Mouse (Mus musculus): ENCODE results near the gene LTO1. TPM values are rescaled to one million over a fixed set of nuclear protein-coding genes. Genes with fewer than 3 reads are reported as not detected.
"Not testable (repeated sequence)": the region's sequence is repeated elsewhere in the genome, so short reads cannot be mapped to it uniquely, and the experiment has no call there.

Gene LTO1
- polyA plus RNA-seq, 1 experiment from 2014 or later: 24.2 TPM

- Histone ChIP-seq H3K4me3 (replicated peaks) (no peak overlapping the region), H3K27me3 (replicated peaks) (peaks cover 46% of the 10 kb centered on the region), H3K4me2 (no peak overlapping the region), H3K36me3 (no peaks in the 10 kb centered on the region), H3K27ac (no peak overlapping the region), H3K4me1 (peaks cover 21% of the 10 kb centered on the region), H3K9me3 (no peaks in the 10 kb centered on the region), H3K9ac (no peak overlapping the region)
- WGBS: 55% methylated on average over 6 of the region's 6 CpGs
- no peak for ATAC-seq (ENCODE audit: insufficient read depth, low FRiP score, low read depth)
Measured at GRCm38 (mm10) chr7:144892322-144892721, 22.6 kb upstream of the LTO1 start.

GRCm38 (mm10) chr7:144894191-144894590 is 20.7 kb upstream of the LTO1 start:
- ATAC-seq (ENCODE audit: insufficient read depth, low FRiP score, low read depth): no peak
- Histone ChIP-seq H3K9ac (no peak overlapping the region), H3K36me3 (no peaks in the 10 kb centered on the region), H3K4me2 (no peak overlapping the region), H3K4me3 (replicated peaks) (no peak overlapping the region), H3K4me1 (peaks cover 21% of the 10 kb centered on the region), H3K9me3 (no peaks in the 10 kb centered on the region), H3K27ac (no peak overlapping the region), H3K27me3 (replicated peaks) (peaks cover 56% of the 10 kb centered on the region)
- 7% methylated on average over 5 of the region's 5 CpGs for WGBS

GRCm38 (mm10) chr7:144894706-144895105 is 20.2 kb upstream of the LTO1 start:
- Histone ChIP-seq H3K27me3 (replicated peaks) (peaks cover 56% of the 10 kb centered on the region), H3K27ac (no peak overlapping the region), H3K4me2 (0 out of 2 replicates have a peak overlapping the region, but pooled peaks have one; percentile 95), H3K36me3 (no peaks in the 10 kb centered on the region), H3K4me1 (peaks cover 21% of the 10 kb centered on the region), H3K4me3 (replicated peaks) (0 out of 2 replicates have a peak overlapping the region, but pooled peaks have one; percentile 49), H3K9ac (no peak overlapping the region), H3K9me3 (no peaks in the 10 kb centered on the region)
- ATAC-seq (ENCODE audit: insufficient read depth, low FRiP score, low read depth): no peak
- WGBS: 7% methylated on average over 4 of the region's 4 CpGs

GRCm38 (mm10) chr7:144895305-144896111 is 19.4 kb upstream of the LTO1 start:
- Histone ChIP-seq H3K4me3 (replicated peaks) (peak overlapping the region; percentile 49), H3K9ac (no peak overlapping the region), H3K36me3 (no peaks in the 10 kb centered on the region), H3K27ac (no peak overlapping the region), H3K9me3 (no peaks in the 10 kb centered on the region), H3K4me2 (peak overlapping the region; percentile 95), H3K27me3 (replicated peaks) (peaks cover 58% of the 10 kb centered on the region), H3K4me1 (peaks cover 21% of the 10 kb centered on the region)
- WGBS: 1% methylated on average over 37 of the region's 37 CpGs
- peak; percentile 53; the same call in 1 of the 2 replicates for ATAC-seq (ENCODE audit: insufficient read depth, low FRiP score, low read depth)

- peaks cover 21% of the 10 kb centered on the region for H3K4me1 ChIP-seq
- 1% methylated on average over 65 of the region's 65 CpGs for whole genome bisulfite sequencing
- H3K4me3 ChIP-seq (replicated peaks): peak within 1 kb of the TSS; percentile 49
- H3K9ac ChIP-seq: no peak within 1 kb of the TSS
- H3K9me3 ChIP-seq: no peaks in the 10 kb centered on the region
- peak within 1 kb of the TSS; percentile 95 for H3K4me2 ChIP-seq
- H3K27ac ChIP-seq: no peak within 1 kb of the TSS
- H3K27me3 ChIP-seq (replicated peaks): peaks cover 59% of the 10 kb centered on the region
- no peaks in the 10 kb centered on the region for H3K36me3 ChIP-seq
- 0 out of 2 replicates have a peak, but pooled peaks have one; percentile 14 for ATAC-seq (ENCODE audit: insufficient read depth, low FRiP score, low read depth)
Measured at GRCm38 (mm10) chr7:144896294-144897218, 18.3 kb upstream of the LTO1 start, which contains the start of gene Fgf15. Gene Fgf15 (plus strand): TSS chr7:144896531.

- Histone ChIP-seq H3K27me3 (replicated peaks) (peaks cover 59% of the 10 kb centered on the region), H3K4me1 (peaks cover 21% of the 10 kb centered on the region), H3K4me3 (replicated peaks) (no peak overlapping the region), H3K36me3 (no peaks in the 10 kb centered on the region), H3K4me2 (no peak overlapping the region), H3K9ac (no peak overlapping the region), H3K9me3 (no peaks in the 10 kb centered on the region), H3K27ac (no peak overlapping the region)
- 65% methylated on average over 6 of the region's 6 CpGs for WGBS
- ATAC-seq (ENCODE audit: insufficient read depth, low FRiP score, low read depth): no peak
Measured at GRCm38 (mm10) chr7:144898506-144898905, 16.4 kb upstream of the LTO1 start.

- H3K4me1 ChIP-seq; H3K9me3 ChIP-seq; H3K36me3 ChIP-seq; H3K4me2 ChIP-seq; H3K27me3 ChIP-seq (replicated peaks); H3K4me3 ChIP-seq (replicated peaks); ATAC-seq (ENCODE audit: insufficient read depth, low FRiP score, low read depth); H3K27ac ChIP-seq; H3K9ac ChIP-seq: not testable (repeated sequence)
- 90% methylated on average over 3 of the region's 3 CpGs for WGBS
Measured at GRCm38 (mm10) chr7:144905514-144905913, 9.4 kb upstream of the LTO1 start.

GRCm38 (mm10) chr7:144906708-144907397 is 8.0 kb upstream of the LTO1 start:
- no peaks in the 10 kb centered on the region for H3K9me3 ChIP-seq
- 0 out of 2 replicates have a peak, but pooled peaks cover 4% of the 10 kb centered on the region for H3K27me3 ChIP-seq (replicated peaks)
- H3K9ac ChIP-seq: no peak overlapping the region
- no peak overlapping the region for H3K27ac ChIP-seq
- ATAC-seq (ENCODE audit: insufficient read depth, low FRiP score, low read depth): peak; percentile 10; the same call in 1 of the 2 replicates
- no peaks in the 10 kb centered on the region for H3K36me3 ChIP-seq
- 10% methylated on average over 28 of the region's 28 CpGs for WGBS
- 0 out of 2 replicates have a peak, but pooled peaks cover 7% of the 10 kb centered on the region for H3K4me1 ChIP-seq
- H3K4me2 ChIP-seq: peak overlapping the region; percentile 43
- H3K4me3 ChIP-seq (replicated peaks): peak overlapping the region; percentile 7; the same call in 1 of the 2 replicates

GRCm38 (mm10) chr7:144907793-144908192 is 7.1 kb upstream of the LTO1 start:
- 11% methylated on average over 8 of the region's 8 CpGs for WGBS
- ATAC-seq (ENCODE audit: insufficient read depth, low FRiP score, low read depth): no peak

GRCm38 (mm10) chr7:144908705-144909104 is 6.2 kb upstream of the LTO1 start:
- 32% methylated on average over 7 of the region's 7 CpGs for WGBS

More at GRCm38 (mm10) chr7:144907793-144908192, 7.1 kb upstream of the LTO1 start:
- Histone ChIP-seq H3K9me3 (no peaks in the 10 kb centered on the region), H3K4me3 (replicated peaks) (no peak overlapping the region), H3K4me1 (0 out of 2 replicates have a peak, but pooled peaks cover 7% of the 10 kb centered on the region), H3K27me3 (replicated peaks) (0 out of 2 replicates have a peak, but pooled peaks cover 4% of the 10 kb centered on the region), H3K4me2 (no peak overlapping the region), H3K36me3 (no peaks in the 10 kb centered on the region), H3K9ac (no peak overlapping the region), H3K27ac (no peak overlapping the region)

GRCm38 (mm10) chr7:144911121-144911520 is 3.8 kb upstream of the LTO1 start:
- Histone ChIP-seq H3K9me3 (no peaks in the 10 kb centered on the region), H3K27ac (no peak overlapping the region), H3K4me3 (replicated peaks) (no peak overlapping the region), H3K36me3 (no peaks in the 10 kb centered on the region), H3K4me2 (no peak overlapping the region), H3K9ac (no peak overlapping the region), H3K4me1 (peaks cover 15% of the 10 kb centered on the region), H3K27me3 (replicated peaks) (0 out of 2 replicates have a peak, but pooled peaks cover 4% of the 10 kb centered on the region)
- WGBS: 76% methylated on average over 1 of the region's 1 CpGs
- no peak for ATAC-seq (ENCODE audit: insufficient read depth, low FRiP score, low read depth)

More at GRCm38 (mm10) chr7:144908705-144909104, 6.2 kb upstream of the LTO1 start:
- Histone ChIP-seq H3K4me1 (0 out of 2 replicates have a peak, but pooled peaks cover 7% of the 10 kb centered on the region), H3K4me3 (replicated peaks) (no peak overlapping the region), H3K4me2 (no peak overlapping the region), H3K36me3 (no peaks in the 10 kb centered on the region), H3K9ac (no peak overlapping the region), H3K27me3 (replicated peaks) (0 out of 2 replicates have a peak, but pooled peaks cover 4% of the 10 kb centered on the region), H3K27ac (no peak overlapping the region), H3K9me3 (no peaks in the 10 kb centered on the region)
- no peak for ATAC-seq (ENCODE audit: insufficient read depth, low FRiP score, low read depth)
